Mouse (Mus musculus): ENCODE measurements at regions not wholly inside any gene's neighbourhood (a gene's known extent, or its start where the extent isn't known, plus 50 kb on each side); places are given as distances from the start of the nearest gene placed in this dataset.

- 86% methylated on average over 4 of the region's 4 CpGs for WGBS
- Histone ChIP-seq H3K4me3 (ENCODE audit: control insufficient read depth, insufficient read depth, low read length) (no peak overlapping the region), H3K27ac (ENCODE audit: control insufficient read depth, insufficient read depth, low read length) (no peak overlapping the region)
Measured at GRCm38 (mm10) chr14:72141136-72141535, 350.5 kb downstream of the Gm9195 start.

GRCm38 (mm10) chr14:72130149-72130548 lies 361.5 kb downstream of the Gm9195 start:
- Histone ChIP-seq H3K4me1 (replicated peaks; ENCODE audit: control insufficient read depth, insufficient read depth, low read length) (no peaks in the 10 kb centered on the region), H3K27ac (ENCODE audit: control insufficient read depth, insufficient read depth, low read length) (no peak overlapping the region), H3K27me3 (ENCODE audit: control insufficient read depth, insufficient read depth, low read length) (no peaks in the 10 kb centered on the region), H3K36me3 (ENCODE audit: control insufficient read depth, insufficient read depth, low read length) (no peaks in the 10 kb centered on the region), H3K4me3 (ENCODE audit: control insufficient read depth, insufficient read depth, low read length) (no peak overlapping the region)
- TF ChIP-seq CTCF (IDR thresholded peaks at IDR 0.05; ENCODE audit: borderline replicate concordance, control insufficient read depth, extremely low read depth, insufficient read depth, low read length, poor library complexity) (no peak), POLR2A (IDR thresholded peaks at IDR 0.05; ENCODE audit: control insufficient read depth, extremely low read depth, insufficient read depth, low read length, poor library complexity) (no peak)
- DNase-seq = no peak
- WGBS = 80% methylated on average over 4 of the region's 4 CpGs

More at GRCm38 (mm10) chr14:72141136-72141535, 350.5 kb downstream of the Gm9195 start:
- no peak for TF ChIP-seq POLR2A (IDR thresholded peaks at IDR 0.05; ENCODE audit: control insufficient read depth, extremely low read depth, insufficient read depth, low read length, poor library complexity)
- TF ChIP-seq CTCF (IDR thresholded peaks at IDR 0.05; ENCODE audit: borderline replicate concordance, control insufficient read depth, extremely low read depth, insufficient read depth, low read length, poor library complexity) = no peak
- Histone ChIP-seq H3K36me3 (ENCODE audit: control insufficient read depth, insufficient read depth, low read length) (no peaks in the 10 kb centered on the region), H3K4me1 (replicated peaks; ENCODE audit: control insufficient read depth, insufficient read depth, low read length) (no peaks in the 10 kb centered on the region), H3K27me3 (ENCODE audit: control insufficient read depth, insufficient read depth, low read length) (no peaks in the 10 kb centered on the region)
- no peak for DNase-seq

- DNase-seq = no peak
- H3K36me3 ChIP-seq (ENCODE audit: control insufficient read depth, insufficient read depth, low read length) = no peaks in the 10 kb centered on the region
- WGBS = 88% methylated on average over 4 of the region's 4 CpGs
Measured at GRCm38 (mm10) chr14:72121786-72122185, 369.9 kb downstream of the Gm9195 start.

GRCm38 (mm10) chr14:72121006-72121405 lies 370.6 kb downstream of the Gm9195 start:
- H3K4me3 ChIP-seq (ENCODE audit: control insufficient read depth, insufficient read depth, low read length) = no peak overlapping the region
- no peaks in the 10 kb centered on the region for H3K36me3 ChIP-seq (ENCODE audit: control insufficient read depth, insufficient read depth, low read length)
- no peaks in the 10 kb centered on the region for H3K27me3 ChIP-seq (ENCODE audit: control insufficient read depth, insufficient read depth, low read length)
- WGBS = 44% methylated on average over 1 of the region's 1 CpGs
- H3K27ac ChIP-seq (ENCODE audit: control insufficient read depth, insufficient read depth, low read length) = no peak overlapping the region
- no peak for DNase-seq
- TF ChIP-seq CTCF (IDR thresholded peaks at IDR 0.05; ENCODE audit: borderline replicate concordance, control insufficient read depth, extremely low read depth, insufficient read depth, low read length, poor library complexity) (no peak), POLR2A (IDR thresholded peaks at IDR 0.05; ENCODE audit: control insufficient read depth, extremely low read depth, insufficient read depth, low read length, poor library complexity) (no peak)
- no peaks in the 10 kb centered on the region for H3K4me1 ChIP-seq (replicated peaks; ENCODE audit: control insufficient read depth, insufficient read depth, low read length)

More at GRCm38 (mm10) chr14:72121786-72122185, 369.9 kb downstream of the Gm9195 start:
- TF ChIP-seq POLR2A (IDR thresholded peaks at IDR 0.05; ENCODE audit: control insufficient read depth, extremely low read depth, insufficient read depth, low read length, poor library complexity) (no peak), CTCF (IDR thresholded peaks at IDR 0.05; ENCODE audit: borderline replicate concordance, control insufficient read depth, extremely low read depth, insufficient read depth, low read length, poor library complexity) (no peak)
- Histone ChIP-seq H3K4me1 (replicated peaks; ENCODE audit: control insufficient read depth, insufficient read depth, low read length) (no peaks in the 10 kb centered on the region), H3K27me3 (ENCODE audit: control insufficient read depth, insufficient read depth, low read length) (no peaks in the 10 kb centered on the region), H3K27ac (ENCODE audit: control insufficient read depth, insufficient read depth, low read length) (no peak overlapping the region), H3K4me3 (ENCODE audit: control insufficient read depth, insufficient read depth, low read length) (no peak overlapping the region)

- H3K27me3 ChIP-seq (ENCODE audit: control insufficient read depth, insufficient read depth, low read length) = no peaks in the 10 kb centered on the region
- H3K4me1 ChIP-seq (replicated peaks; ENCODE audit: control insufficient read depth, insufficient read depth, low read length) = no peaks in the 10 kb centered on the region
- TF ChIP-seq CTCF (IDR thresholded peaks at IDR 0.05; ENCODE audit: borderline replicate concordance, control insufficient read depth, extremely low read depth, insufficient read depth, low read length, poor library complexity) = no peak
- no peak for TF ChIP-seq POLR2A (IDR thresholded peaks at IDR 0.05; ENCODE audit: control insufficient read depth, extremely low read depth, insufficient read depth, low read length, poor library complexity)
- no peak overlapping the region for H3K27ac ChIP-seq (ENCODE audit: control insufficient read depth, insufficient read depth, low read length)
- 87% methylated on average over 4 of the region's 4 CpGs for WGBS
- DNase-seq = no peak
- H3K4me3 ChIP-seq (ENCODE audit: control insufficient read depth, insufficient read depth, low read length) = no peak overlapping the region
- H3K36me3 ChIP-seq (ENCODE audit: control insufficient read depth, insufficient read depth, low read length) = no peaks in the 10 kb centered on the region
Measured at GRCm38 (mm10) chr14:72116842-72117241, 374.8 kb downstream of the Gm9195 start.

- Histone ChIP-seq H3K27me3 (ENCODE audit: control insufficient read depth, insufficient read depth, low read length) (no peaks in the 10 kb centered on the region), H3K4me1 (replicated peaks; ENCODE audit: control insufficient read depth, insufficient read depth, low read length) (no peaks in the 10 kb centered on the region), H3K4me3 (ENCODE audit: control insufficient read depth, insufficient read depth, low read length) (no peak overlapping the region), H3K27ac (ENCODE audit: control insufficient read depth, insufficient read depth, low read length) (no peak overlapping the region), H3K36me3 (ENCODE audit: control insufficient read depth, insufficient read depth, low read length) (no peaks in the 10 kb centered on the region)
- no peak for TF ChIP-seq CTCF (IDR thresholded peaks at IDR 0.05; ENCODE audit: borderline replicate concordance, control insufficient read depth, extremely low read depth, insufficient read depth, low read length, poor library complexity)
- TF ChIP-seq POLR2A (IDR thresholded peaks at IDR 0.05; ENCODE audit: control insufficient read depth, extremely low read depth, insufficient read depth, low read length, poor library complexity) = no peak
- DNase-seq = no peak
- 37% methylated on average over 8 of the region's 8 CpGs for WGBS
Measured at GRCm38 (mm10) chr14:72113377-72113993, 378.2 kb downstream of the Gm9195 start.

GRCm38 (mm10) chr14:72110689-72111088 lies 380.9 kb downstream of the Gm9195 start:
- WGBS = 68% methylated on average over 2 of the region's 2 CpGs
- H3K4me1 ChIP-seq (replicated peaks; ENCODE audit: control insufficient read depth, insufficient read depth, low read length) = no peaks in the 10 kb centered on the region
- H3K4me3 ChIP-seq (ENCODE audit: control insufficient read depth, insufficient read depth, low read length) = no peak overlapping the region
- H3K36me3 ChIP-seq (ENCODE audit: control insufficient read depth, insufficient read depth, low read length) = no peaks in the 10 kb centered on the region
- no peak overlapping the region for H3K27ac ChIP-seq (ENCODE audit: control insufficient read depth, insufficient read depth, low read length)
- TF ChIP-seq CTCF (IDR thresholded peaks at IDR 0.05; ENCODE audit: borderline replicate concordance, control insufficient read depth, extremely low read depth, insufficient read depth, low read length, poor library complexity) (no peak), POLR2A (IDR thresholded peaks at IDR 0.05; ENCODE audit: control insufficient read depth, extremely low read depth, insufficient read depth, low read length, poor library complexity) (no peak)
- no peak for DNase-seq
- no peaks in the 10 kb centered on the region for H3K27me3 ChIP-seq (ENCODE audit: control insufficient read depth, insufficient read depth, low read length)

Measured in thymus, adult 2 months (tissue).